Mouse (Mus musculus): ENCODE data around the gene Hist1h3e.

Gene Hist1h3e

DNA sequence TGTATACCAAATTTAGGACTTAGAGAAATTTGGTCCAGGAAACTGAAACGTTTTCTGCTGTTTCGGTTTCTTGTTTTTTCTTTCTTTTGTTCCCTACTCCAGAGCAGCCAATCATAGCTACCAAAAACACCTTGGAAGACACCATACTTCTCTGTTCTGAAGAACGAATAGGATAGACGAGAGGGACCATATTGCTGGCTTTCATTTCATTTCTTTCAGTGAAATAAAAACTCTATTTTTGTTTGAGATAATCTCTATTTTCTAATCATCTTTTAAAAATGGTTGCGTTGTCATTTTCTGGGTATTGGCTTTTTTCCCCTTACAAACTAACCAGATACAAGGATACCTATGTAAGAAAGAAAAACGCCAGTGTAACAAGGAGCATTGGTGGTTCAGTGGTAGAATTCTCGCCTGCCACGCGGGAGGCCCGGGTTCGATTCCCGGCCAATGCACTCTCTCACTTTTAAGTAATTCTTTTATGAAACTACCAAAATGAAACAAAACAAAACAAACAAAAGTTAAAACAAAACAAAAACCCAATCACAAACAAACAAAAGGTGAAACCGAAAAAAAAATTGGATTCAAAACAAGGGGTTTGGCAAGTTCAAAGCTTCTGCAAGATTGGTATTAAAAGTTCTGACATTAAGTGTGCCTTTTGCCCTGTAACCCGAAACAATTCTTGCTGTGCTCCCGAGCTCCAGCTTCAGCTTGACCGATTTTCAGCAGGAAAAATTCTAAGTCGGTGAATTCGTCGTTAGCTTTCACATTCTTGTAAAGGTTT, 45.2 kb downstream of the Hist1h3e start:
- DNase-seq = peak; percentile 64 to 77

DNA sequence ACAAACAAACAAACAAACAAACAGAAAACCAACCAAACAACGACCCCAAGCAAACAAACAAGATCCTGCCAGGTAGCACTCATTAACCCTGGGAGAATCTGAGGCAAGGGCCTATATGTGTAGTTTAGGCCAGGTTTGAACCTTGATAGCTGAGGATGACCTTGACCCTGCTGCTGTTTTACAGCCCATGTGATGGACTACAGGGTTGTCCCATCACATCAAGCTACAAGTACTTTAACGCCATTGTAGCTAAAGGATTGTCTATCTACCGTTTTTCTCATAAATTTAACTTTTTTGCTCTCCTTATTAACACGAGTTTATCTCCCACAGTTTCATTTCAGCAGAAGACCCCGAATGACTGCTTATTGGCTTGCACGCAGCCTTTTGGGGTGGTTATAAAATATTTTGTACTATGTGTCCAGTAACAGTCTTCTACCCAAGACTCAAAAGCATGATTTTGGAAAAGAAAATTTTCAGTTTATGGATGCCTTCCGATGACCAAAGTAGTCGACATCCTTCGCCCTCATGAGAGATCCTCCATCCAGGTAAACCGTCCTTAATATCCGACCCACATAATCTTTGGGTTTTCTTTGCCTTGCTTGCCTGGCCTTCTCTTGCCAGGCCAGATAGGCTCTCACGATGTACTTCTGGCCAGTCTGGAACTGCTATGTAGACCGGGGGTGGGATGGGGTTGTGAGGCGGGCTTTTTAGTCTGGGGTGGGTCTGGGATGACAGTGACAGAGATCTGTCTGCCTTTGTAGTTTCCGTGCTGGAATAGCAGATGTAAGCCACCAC, 46.1 kb downstream of the Hist1h3e start:
- no peak for DNase-seq

GRCm38 (mm10) chr13:23515281-23515680, 46.9 kb downstream of the Hist1h3e start:
- no peak for DNase-seq

- DNase-seq = no peak
These were observed 48.7 kb downstream of the Hist1h3e start for GRCm38 (mm10) chr13:23513517-23513916.

Measured in lung, postnatal 4 days (tissue).